Mouse (Mus musculus): ENCODE measurements around the gene Chd2. TPM values are rescaled to one million over a fixed set of nuclear protein-coding genes. Genes with fewer than 3 reads are reported as not detected.

Gene Chd2
- polyA plus RNA-seq, 1 experiment from 2014 or later = 22.1 TPM

DNA sequence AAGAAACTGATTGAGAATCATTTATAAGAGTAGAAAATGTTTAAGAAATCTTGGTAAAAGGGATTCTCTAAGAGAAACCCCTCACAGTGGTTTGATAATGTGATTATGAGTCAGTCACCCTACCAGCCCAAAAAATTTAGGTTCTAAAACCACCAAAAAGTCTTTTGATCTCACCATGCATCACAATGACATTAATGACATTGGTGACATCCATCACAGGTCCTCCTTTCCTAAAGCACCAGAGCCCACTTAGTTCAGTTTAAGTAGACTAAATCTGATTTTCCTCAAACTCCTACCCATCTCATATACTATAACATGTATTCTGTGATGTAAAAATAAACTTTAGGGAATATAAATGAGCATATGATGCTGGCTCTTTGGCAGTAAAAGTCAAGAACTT lies 9.7 kb upstream of the Chd2 start:
- Histone ChIP-seq H3K27me3 (no peaks in the 10 kb centered on the region), H3K36me3 (replicated peaks) (peaks cover 45% of the 10 kb centered on the region), H3K9me3 (replicated peaks) (no peaks in the 10 kb centered on the region), H3K4me3 (replicated peaks) (no peak overlapping the region), H3K9ac (no peak overlapping the region), H3K27ac (replicated peaks) (no peak overlapping the region), H3K4me2 (no peak overlapping the region), H3K4me1 (replicated peaks) (peaks cover 41% of the 10 kb centered on the region)
- no peak for ATAC-seq (ENCODE audit: insufficient read depth)

DNA sequence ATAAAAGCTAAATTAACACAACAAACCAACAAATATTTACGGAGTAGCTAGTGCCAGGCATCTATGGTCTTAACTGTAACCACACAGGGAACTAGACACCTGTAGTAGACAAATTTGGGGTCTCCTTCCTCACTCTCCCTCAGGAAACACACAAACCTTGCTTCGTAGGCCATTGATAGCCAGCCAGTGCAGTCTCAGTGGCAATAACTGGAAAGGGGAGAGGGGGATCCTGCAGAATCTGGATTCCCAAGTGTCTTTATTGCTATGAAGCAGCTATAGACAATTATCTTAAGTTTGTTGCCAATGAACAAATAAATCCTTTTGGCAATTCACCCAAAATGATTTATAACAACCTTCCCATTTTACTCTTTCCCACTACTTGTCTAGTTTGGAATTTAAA lies 6.4 kb upstream of the Chd2 start:
- H3K27ac ChIP-seq (replicated peaks) = no peak overlapping the region; the same call in 1 of the 2 replicates
- 49% methylated on average over 2 of the region's 2 CpGs for WGBS (ENCODE audit: insufficient replicate concordance)
- H3K9me3 ChIP-seq (replicated peaks) = no peaks in the 10 kb centered on the region
- H3K27me3 ChIP-seq = no peaks in the 10 kb centered on the region
- peaks cover 64% of the 10 kb centered on the region for H3K36me3 ChIP-seq (replicated peaks)
- H3K4me3 ChIP-seq (replicated peaks) = no peak overlapping the region
- ATAC-seq (ENCODE audit: insufficient read depth) = no peak
- peak overlapping the region; percentile 33; the same call in 1 of the 2 replicates for H3K4me2 ChIP-seq
- H3K4me1 ChIP-seq (replicated peaks) = peaks cover 48% of the 10 kb centered on the region
- no peak overlapping the region for H3K9ac ChIP-seq

DNA sequence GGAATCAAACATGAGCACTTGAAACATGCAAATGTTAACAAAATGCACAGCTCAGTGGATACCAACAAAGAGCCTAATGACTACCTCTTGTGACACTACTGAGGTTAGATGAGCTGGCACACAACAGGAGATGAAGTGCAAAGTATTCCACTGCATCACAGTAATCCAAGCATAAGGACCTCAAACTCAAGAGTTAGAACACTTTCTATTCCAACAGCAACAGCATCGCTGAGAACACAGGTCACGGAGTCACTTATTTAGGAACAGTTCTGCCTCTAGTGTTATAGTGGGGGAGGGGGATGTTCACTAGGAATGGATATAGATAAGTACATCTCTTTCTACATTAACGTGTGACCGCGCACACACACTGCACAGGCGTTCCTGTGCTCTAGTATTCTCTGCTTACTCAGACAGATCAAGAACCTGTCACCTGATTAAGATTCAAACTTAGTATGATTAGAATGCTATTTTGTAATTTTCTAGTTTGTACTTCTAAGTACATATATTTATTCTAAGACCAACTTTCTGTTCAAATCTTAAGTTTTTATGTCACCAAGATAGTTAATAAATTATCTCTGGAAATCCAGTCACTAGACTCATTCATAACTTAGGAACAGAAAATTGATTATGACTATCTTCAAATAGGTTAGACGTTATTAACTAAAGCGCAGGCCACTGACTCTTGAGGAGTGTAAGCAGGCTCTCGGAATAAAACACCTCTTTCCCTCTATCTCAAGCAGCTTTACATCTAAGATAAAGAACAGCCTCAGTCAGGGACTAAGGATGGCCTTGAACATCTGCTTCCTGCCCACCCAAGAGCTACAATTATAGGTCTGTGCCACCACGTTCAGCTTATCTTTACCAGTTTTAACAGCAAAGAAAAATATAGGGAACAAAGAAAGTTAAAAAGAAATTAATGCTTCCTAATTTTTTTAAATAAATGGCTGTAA lies 5.2 kb upstream of the Chd2 start:
- Histone ChIP-seq H3K27ac (replicated peaks) (peak overlapping the region; percentile 45; the same call in 1 of the 2 replicates), H3K4me1 (replicated peaks) (peaks cover 42% of the 10 kb centered on the region), H3K9ac (no peak overlapping the region), H3K27me3 (no peaks in the 10 kb centered on the region), H3K36me3 (replicated peaks) (peaks cover 58% of the 10 kb centered on the region), H3K4me3 (replicated peaks) (no peak overlapping the region), H3K9me3 (replicated peaks) (0 out of 2 replicates have a peak, but pooled peaks cover 3% of the 10 kb centered on the region), H3K4me2 (peak overlapping the region; percentile 3; the same call in 1 of the 2 replicates)
- ATAC-seq (ENCODE audit: insufficient read depth) = peak; percentile 64
- 28% methylated on average over 10 of the region's 10 CpGs for WGBS (ENCODE audit: insufficient replicate concordance)

GRCm38 (mm10) chr7:73545004-73545403 lies 3.4 kb upstream of the Chd2 start:
- WGBS (ENCODE audit: insufficient replicate concordance) = 58% methylated on average over 4 of the region's 4 CpGs

DNA sequence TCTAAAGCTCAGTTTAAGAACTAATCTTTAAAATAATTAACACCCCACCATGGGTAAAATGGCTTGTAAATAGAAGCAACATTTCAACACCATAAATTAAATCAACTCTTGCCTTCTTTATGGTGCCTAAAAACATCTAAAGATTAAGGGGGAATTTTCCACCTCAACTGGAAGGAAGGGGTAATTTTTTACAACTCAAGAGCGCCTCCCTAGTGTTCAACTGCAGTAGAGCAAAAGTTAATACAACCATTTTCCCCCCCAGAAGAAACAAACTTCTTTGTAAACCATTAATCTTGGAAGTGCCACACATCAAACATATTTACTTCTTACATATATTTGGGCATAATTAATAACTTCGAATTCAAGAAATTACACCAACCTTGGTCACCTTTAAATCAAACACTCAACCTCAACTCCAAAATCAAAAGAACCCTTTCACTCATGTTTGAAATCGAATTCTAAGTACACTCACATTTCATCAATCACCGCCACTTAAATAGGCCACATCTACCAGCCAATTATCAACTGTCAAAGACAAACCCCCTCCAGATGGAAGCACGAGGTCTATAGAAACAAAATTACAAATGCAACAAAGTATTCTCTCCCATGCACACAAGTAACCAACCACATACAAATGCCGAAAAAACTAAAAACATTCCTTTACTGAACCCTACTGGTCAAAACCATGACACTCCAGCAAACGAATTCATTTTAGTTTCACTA lies 662 bp upstream of the Chd2 start:
- Histone ChIP-seq H3K9ac (no peak overlapping the region), H3K4me2 (peak overlapping the region; percentile 67; the same call in 1 of the 2 replicates), H3K27me3 (no peaks in the 10 kb centered on the region), H3K27ac (replicated peaks) (peak overlapping the region; percentile 99), H3K9me3 (replicated peaks) (0 out of 2 replicates have a peak, but pooled peaks cover 3% of the 10 kb centered on the region), H3K36me3 (replicated peaks) (peaks cover 28% of the 10 kb centered on the region), H3K4me3 (replicated peaks) (peak overlapping the region; percentile 76), H3K4me1 (replicated peaks) (peaks cover 24% of the 10 kb centered on the region)
- ATAC-seq (ENCODE audit: insufficient read depth) = no peak
- WGBS (ENCODE audit: insufficient replicate concordance) = 82% methylated on average over 7 of the region's 7 CpGs

More at GRCm38 (mm10) chr7:73545004-73545403, 3.4 kb upstream of the Chd2 start:
- peaks cover 46% of the 10 kb centered on the region for H3K36me3 ChIP-seq (replicated peaks)
- H3K4me3 ChIP-seq (replicated peaks) = no peak overlapping the region
- no peak overlapping the region for H3K4me2 ChIP-seq
- 0 out of 2 replicates have a peak, but pooled peaks cover 3% of the 10 kb centered on the region for H3K9me3 ChIP-seq (replicated peaks)
- ATAC-seq (ENCODE audit: insufficient read depth) = no peak
- no peak overlapping the region for H3K9ac ChIP-seq
- H3K4me1 ChIP-seq (replicated peaks) = peaks cover 35% of the 10 kb centered on the region
- no peaks in the 10 kb centered on the region for H3K27me3 ChIP-seq
- H3K27ac ChIP-seq (replicated peaks) = no peak overlapping the region

- ATAC-seq (ENCODE audit: insufficient read depth) = no peak
- peaks cover 26% of the 10 kb centered on the region for H3K4me1 ChIP-seq (replicated peaks)
- H3K36me3 ChIP-seq (replicated peaks) = peaks cover 22% of the 10 kb centered on the region
- 0% methylated on average over 4 of the region's 4 CpGs for WGBS (ENCODE audit: insufficient replicate concordance)
- H3K27me3 ChIP-seq = no peaks in the 10 kb centered on the region
- peak overlapping the region; percentile 99 for H3K27ac ChIP-seq (replicated peaks)
- H3K4me3 ChIP-seq (replicated peaks) = peak overlapping the region; percentile 76
- H3K4me2 ChIP-seq = peak overlapping the region; percentile 67
- peak overlapping the region; percentile 91 for H3K9ac ChIP-seq
- 0 out of 2 replicates have a peak, but pooled peaks cover 3% of the 10 kb centered on the region for H3K9me3 ChIP-seq (replicated peaks)
These were observed 595 bp downstream of the Chd2 start for GRCm38 (mm10) chr7:73541079-73541390.

- Histone ChIP-seq H3K27me3 (no peaks in the 10 kb centered on the region), H3K9me3 (replicated peaks) (0 out of 2 replicates have a peak, but pooled peaks cover 3% of the 10 kb centered on the region), H3K4me3 (replicated peaks) (peak overlapping the region; percentile 76), H3K9ac (peak overlapping the region; percentile 53), H3K4me1 (replicated peaks) (peaks cover 29% of the 10 kb centered on the region), H3K4me2 (peak overlapping the region; percentile 66), H3K27ac (replicated peaks) (peak overlapping the region; percentile 73), H3K36me3 (replicated peaks) (peaks cover 24% of the 10 kb centered on the region)
- WGBS (ENCODE audit: insufficient replicate concordance) = under 1% methylated on average over 12 of the region's 12 CpGs
- ATAC-seq (ENCODE audit: insufficient read depth) = no peak
These were observed 1.2 kb downstream of the Chd2 start for GRCm38 (mm10) chr7:73540202-73541078.

DNA sequence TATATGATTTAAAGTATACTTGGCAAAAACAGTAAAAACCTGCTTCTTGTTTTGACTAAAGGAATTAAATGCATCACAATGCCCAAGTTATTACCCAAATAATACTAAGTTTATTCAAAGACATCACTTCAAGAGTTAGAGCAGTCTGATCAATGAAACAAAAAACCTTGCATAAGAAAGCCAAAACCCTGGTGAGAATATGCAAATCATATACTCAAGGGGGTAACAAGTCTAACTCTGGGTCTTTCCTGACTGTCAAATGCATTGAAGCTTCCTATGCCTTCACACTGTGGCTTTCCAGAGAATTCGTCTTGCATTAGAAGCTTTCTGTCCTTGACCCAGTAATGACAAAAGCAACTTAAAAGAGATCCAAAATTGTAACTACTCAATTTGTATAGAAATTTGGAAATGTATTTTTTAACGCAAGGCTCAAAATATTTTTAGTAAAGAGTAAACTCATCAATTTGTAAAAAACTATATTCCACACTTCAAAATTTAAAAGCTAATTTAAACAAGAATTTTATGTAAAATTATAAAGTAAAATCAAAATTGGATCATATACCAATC lies 2.4 kb downstream of the Chd2 start:
- H3K27ac ChIP-seq (replicated peaks) = peak overlapping the region; percentile 73
- ATAC-seq (ENCODE audit: insufficient read depth) = no peak
- peak overlapping the region; percentile 67 for H3K4me3 ChIP-seq (replicated peaks)
- H3K4me1 ChIP-seq (replicated peaks) = peaks cover 36% of the 10 kb centered on the region
- H3K9ac ChIP-seq = peak overlapping the region; percentile 35; the same call in 1 of the 2 replicates
- peaks cover 30% of the 10 kb centered on the region for H3K36me3 ChIP-seq (replicated peaks)
- 0 out of 2 replicates have a peak, but pooled peaks cover 3% of the 10 kb centered on the region for H3K9me3 ChIP-seq (replicated peaks)
- no peaks in the 10 kb centered on the region for H3K27me3 ChIP-seq
- 24% methylated on average over 2 of the region's 2 CpGs for WGBS (ENCODE audit: insufficient replicate concordance)
- H3K4me2 ChIP-seq = peak overlapping the region; percentile 73

DNA sequence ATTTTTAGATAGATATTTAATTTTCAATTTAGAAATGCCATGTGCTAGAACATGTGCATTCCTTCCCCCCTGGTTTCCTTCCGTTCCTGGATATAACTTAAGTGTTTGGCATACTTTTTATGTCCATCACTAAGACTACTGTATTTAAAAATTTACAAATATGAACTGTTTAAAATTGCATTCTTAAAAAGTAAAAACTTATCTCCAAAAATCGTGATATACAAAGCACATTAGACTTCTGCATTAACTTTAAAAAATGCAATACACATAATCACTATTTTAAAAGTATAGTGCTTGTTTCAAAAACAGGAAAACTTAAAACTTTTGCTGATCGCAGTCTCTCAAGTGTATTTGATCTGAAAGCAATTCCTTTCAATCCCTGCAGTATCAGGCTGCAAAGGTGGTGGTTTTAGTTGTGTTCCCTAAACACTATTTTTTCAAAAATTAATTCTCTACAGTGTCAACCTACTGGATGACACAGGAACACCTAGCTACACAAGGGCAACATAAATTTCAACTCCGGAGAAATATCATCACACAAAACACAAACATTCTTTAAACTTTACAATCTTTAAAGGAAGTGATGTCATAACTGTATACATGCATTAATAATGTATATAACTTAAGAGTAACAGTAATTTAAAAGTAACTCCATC lies 3.1 kb downstream of the Chd2 start:
- 7% methylated on average over 4 of the region's 4 CpGs for WGBS (ENCODE audit: insufficient replicate concordance)
- peaks cover 33% of the 10 kb centered on the region for H3K36me3 ChIP-seq (replicated peaks)
- peak overlapping the region; percentile 49 for H3K9ac ChIP-seq
- H3K4me3 ChIP-seq (replicated peaks) = peak overlapping the region; percentile 67
- ATAC-seq (ENCODE audit: insufficient read depth) = no peak
- peaks cover 43% of the 10 kb centered on the region for H3K4me1 ChIP-seq (replicated peaks)
- H3K27me3 ChIP-seq = no peaks in the 10 kb centered on the region
- H3K4me2 ChIP-seq = peak overlapping the region; percentile 73
- 0 out of 2 replicates have a peak, but pooled peaks cover 3% of the 10 kb centered on the region for H3K9me3 ChIP-seq (replicated peaks)
- peak overlapping the region; percentile 93 for H3K27ac ChIP-seq (replicated peaks)

Measured in liver, embryonic 15.5 days (tissue).